Mouse (Mus musculus) midbrain, embryonic 11.5 days (tissue): ENCODE results near the gene Gm20696. TPM values are rescaled to one million over a fixed set of nuclear protein-coding genes. Genes with fewer than 3 reads are reported as not detected.

Experiments used
- ATAC-seq: fragments of 200-750 bp; cut with Nextera tagmentation; 2 replicates; pipeline ENCODE4 v1.8.0; 2017; ENCODE audit warnings: moderate TSS enrichment, moderate library complexity; ENCODE audit not compliant: low FRiP score
- DNase-seq: peaks from one replicate; pipeline ENCODE4 v3.0.0; 2015; ENCODE audit warnings: low spot score; ENCODE audit errors: missing footprints
- H3K27ac ChIP-seq: fragments of 300-500 bp; sonication (generic); 2 replicates; pipeline ENCODE4 v1.5.1; 2014; ENCODE audit warnings: low read depth, low read length
- H3K27me3 ChIP-seq: fragments of 300-500 bp; sonication (generic); 2 replicates; pipeline ENCODE4 v1.6.1; 2014; ENCODE audit warnings: mild to moderate bottlenecking, low read length, moderate library complexity, mixed read lengths; ENCODE audit not compliant: control insufficient read depth, insufficient read depth
- H3K36me3 ChIP-seq: fragments of 300-500 bp; sonication (generic); 2 replicates; pipeline ENCODE4 v1.6.1; 2014; ENCODE audit warnings: mild to moderate bottlenecking, low read length, moderate library complexity, mixed read lengths; ENCODE audit not compliant: control insufficient read depth, insufficient read depth
- H3K4me1 ChIP-seq: fragments of 300-500 bp; sonication (generic); 2 replicates; pipeline ENCODE4 v1.6.1; 2014; ENCODE audit warnings: low read length; ENCODE audit not compliant: control insufficient read depth, insufficient read depth
- H3K4me2 ChIP-seq: fragments of 300-500 bp; sonication (generic); 2 replicates; pipeline ENCODE4 v1.6.1; 2014; ENCODE audit warnings: mild to moderate bottlenecking, moderate library complexity
- H3K4me3 ChIP-seq: fragments of 300-500 bp; sonication (generic); 2 replicates; pipeline ENCODE4 v1.5.1; 2014; ENCODE audit warnings: low read depth, low read length
- H3K9ac ChIP-seq: fragments of 300-500 bp; sonication (generic); 2 replicates; pipeline ENCODE4 v1.6.1; 2014; ENCODE audit warnings: low read length
- H3K9me3 ChIP-seq: fragments of 300-500 bp; sonication (generic); 2 replicates; pipeline ENCODE4 v1.6.1; 2016; ENCODE audit warnings: low read length; ENCODE audit not compliant: control insufficient read depth
- WGBS: fragments of 180-500 bp; shearing (Covaris S2); extraction: QIAGEN DNeasy Blood & Tissue Kit; methylation state at CpG from one replicate; pipeline ENCODE4 v1.1.7; 2014; 5-methylcytosine and 5-hydroxymethylcytosine counted together
- polyA plus RNA-seq: library from polyadenylated mRNA; unstranded; fragments of >200 nt; fragmentation: Nextera tagmentation; extraction: Ambion mirVana; gene quantifications from 2 replicates; pipeline ENCODE4 v1.2.1, GENCODE M21; 2014

Gm20696 gene
- polyA plus RNA-seq, 1 experiment from 2014 or later: 3.4 TPM

DNA sequence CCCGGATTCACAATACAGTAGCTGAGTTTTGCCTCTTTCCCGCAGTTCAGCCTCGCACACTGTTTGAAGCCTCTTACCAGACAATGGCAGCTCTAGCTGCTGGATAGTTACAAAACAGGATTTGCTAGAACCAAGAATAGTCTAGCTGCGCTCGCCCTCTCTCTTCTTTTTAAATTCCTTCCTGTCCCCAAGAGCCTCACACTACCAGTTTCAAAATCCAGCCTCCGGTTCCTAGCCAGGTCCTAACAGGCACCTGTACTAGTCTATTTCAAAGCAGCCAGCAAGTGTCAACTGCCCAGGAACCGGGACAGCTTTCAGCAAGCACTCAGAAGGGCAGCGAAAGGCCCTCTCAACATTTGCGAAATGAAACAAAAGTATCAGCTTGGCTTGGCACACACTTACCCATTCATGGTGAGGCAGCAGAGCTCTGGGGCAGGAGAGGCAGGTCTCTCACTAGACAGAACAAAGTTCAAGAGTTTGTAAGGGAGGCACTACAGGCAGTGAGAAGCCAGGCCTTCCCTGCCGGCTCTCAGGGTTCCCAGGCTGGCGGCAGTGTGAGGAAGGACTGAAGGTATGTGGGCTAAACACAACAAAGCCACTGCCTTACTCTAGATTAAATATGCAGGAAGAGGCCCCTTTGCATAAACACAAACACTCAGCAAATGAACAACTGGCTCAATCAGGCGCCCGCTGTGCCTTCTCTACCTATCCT is 400.5 kb downstream of the Gm20696 start:
- H3K27ac ChIP-seq: peak overlapping the region; percentile 45
- no peaks in the 10 kb centered on the region for H3K9me3 ChIP-seq
- WGBS: 10% methylated on average over 13 of the region's 13 CpGs
- H3K36me3 ChIP-seq: no peaks in the 10 kb centered on the region
- no peaks in the 10 kb centered on the region for H3K27me3 ChIP-seq
- H3K9ac ChIP-seq: 0 out of 2 replicates have a peak overlapping the region, but pooled peaks have one; percentile 26
- no peak overlapping the region for H3K4me3 ChIP-seq
- peaks cover 38% of the 10 kb centered on the region for H3K4me1 ChIP-seq
- peak overlapping the region; percentile 11; the same call in 1 of the 2 replicates for H3K4me2 ChIP-seq
- ATAC-seq (peak; percentile 29; the same call in 1 of the 2 replicates), DNase-seq (peak; percentile 94)

DNA sequence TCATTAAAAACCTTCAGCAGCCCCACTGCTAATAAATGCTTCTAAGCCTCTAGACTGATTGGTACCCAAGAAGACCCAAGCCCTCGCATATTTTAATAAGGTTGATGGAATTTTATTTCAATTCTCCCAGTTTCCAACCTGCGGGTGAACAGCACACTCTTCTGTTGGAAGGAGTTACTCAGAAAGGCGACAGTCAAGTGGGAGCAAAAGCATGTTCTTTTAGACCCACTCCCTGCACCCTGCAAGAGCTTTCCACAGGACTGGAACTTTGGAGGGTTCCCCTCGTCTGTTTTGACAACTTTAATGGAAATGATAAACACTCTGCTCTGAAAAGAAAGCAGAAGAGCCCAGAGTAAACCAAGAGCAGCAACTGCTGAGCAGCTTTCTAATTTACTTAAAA is 401.4 kb downstream of the Gm20696 start:
- Histone ChIP-seq H3K36me3 (no peaks in the 10 kb centered on the region), H3K27me3 (no peaks in the 10 kb centered on the region), H3K9me3 (no peaks in the 10 kb centered on the region), H3K4me1 (peaks cover 41% of the 10 kb centered on the region), H3K9ac (no peak overlapping the region), H3K4me2 (no peak overlapping the region), H3K27ac (no peak overlapping the region), H3K4me3 (no peak overlapping the region)
- ATAC-seq: no peak
- WGBS: 16% methylated on average over 4 of the region's 4 CpGs
- DNase-seq: peak; percentile 89

GRCm38 (mm10) chr6:99264192-99265093 is 402.2 kb downstream of the Gm20696 start:
- Histone ChIP-seq H3K9me3 (no peaks in the 10 kb centered on the region), H3K36me3 (no peaks in the 10 kb centered on the region), H3K27ac (no peak overlapping the region), H3K4me2 (no peak overlapping the region), H3K4me1 (peaks cover 41% of the 10 kb centered on the region), H3K27me3 (no peaks in the 10 kb centered on the region), H3K9ac (no peak overlapping the region), H3K4me3 (no peak overlapping the region)
- peak; percentile 90 for DNase-seq
- no peak for ATAC-seq
- WGBS: 29% methylated on average over 13 of the region's 13 CpGs

DNA sequence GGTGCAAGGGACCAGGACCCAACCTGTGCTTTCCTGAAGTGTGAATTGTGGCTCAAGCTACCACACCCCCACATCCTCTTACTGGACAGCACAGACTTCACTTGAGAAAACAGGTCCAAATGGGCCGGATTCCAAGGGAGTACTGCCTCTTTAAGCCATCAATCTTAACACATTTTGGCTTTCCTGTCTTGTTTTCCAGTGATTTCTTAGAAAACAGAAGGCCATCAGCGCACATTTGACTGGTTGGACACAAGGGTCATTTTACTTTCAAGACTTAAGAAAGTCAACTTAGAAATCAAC is 402.8 kb downstream of the Gm20696 start:
- no peak overlapping the region for H3K4me3 ChIP-seq
- no peaks in the 10 kb centered on the region for H3K27me3 ChIP-seq
- DNase-seq (no peak), ATAC-seq (no peak)
- H3K4me1 ChIP-seq: peaks cover 41% of the 10 kb centered on the region
- H3K27ac ChIP-seq: no peak overlapping the region
- H3K9me3 ChIP-seq: no peaks in the 10 kb centered on the region
- WGBS: 52% methylated on average over 2 of the region's 2 CpGs
- H3K4me2 ChIP-seq: no peak overlapping the region
- no peaks in the 10 kb centered on the region for H3K36me3 ChIP-seq
- no peak overlapping the region for H3K9ac ChIP-seq

DNA sequence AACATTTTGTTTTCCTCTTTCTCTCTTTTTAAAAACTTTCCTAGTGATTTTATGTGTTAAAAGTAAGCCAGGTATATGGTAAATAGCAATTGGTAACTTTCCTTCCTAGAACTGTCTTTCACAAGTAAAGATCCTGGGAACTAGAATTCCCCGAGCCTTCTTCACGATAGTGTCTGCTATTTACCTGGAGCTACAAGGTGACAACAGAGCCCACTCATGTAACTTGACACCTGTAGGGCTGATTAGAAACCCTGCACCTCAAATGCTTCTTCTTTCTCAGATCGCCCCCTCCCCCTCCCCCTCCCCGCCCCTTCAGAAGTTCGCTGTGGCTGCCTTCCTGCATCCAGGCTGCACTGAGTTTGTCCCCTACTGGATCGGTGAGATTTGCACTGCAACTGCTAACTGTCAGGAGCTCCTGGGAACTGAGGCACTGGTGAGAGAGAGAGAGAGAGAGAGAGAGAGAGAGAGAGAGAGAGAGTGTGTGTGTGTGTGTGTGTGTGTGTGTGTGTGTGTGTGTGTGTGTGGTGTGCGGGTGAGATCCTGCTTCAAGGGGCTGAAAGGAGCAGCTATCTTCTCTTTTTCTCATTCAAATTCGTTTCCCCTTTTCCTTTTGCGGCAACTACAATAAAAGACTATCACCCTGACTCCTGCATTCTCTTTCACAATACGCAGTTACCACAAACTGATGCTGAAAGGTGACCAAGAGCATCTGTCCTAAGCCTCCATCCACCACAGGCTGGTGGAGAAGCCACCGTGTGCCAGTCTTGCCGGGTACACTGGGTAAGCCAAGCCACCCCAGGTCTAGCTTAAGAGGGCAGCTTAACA is 403.3 kb downstream of the Gm20696 start:
- peak; percentile 12; the same call in 1 of the 2 replicates for ATAC-seq
- Histone ChIP-seq H3K4me2 (no peak overlapping the region), H3K4me3 (no peak overlapping the region), H3K27me3 (no peaks in the 10 kb centered on the region), H3K9me3 (no peaks in the 10 kb centered on the region), H3K9ac (no peak overlapping the region), H3K36me3 (no peaks in the 10 kb centered on the region), H3K27ac (no peak overlapping the region), H3K4me1 (peaks cover 41% of the 10 kb centered on the region)
- WGBS: 12% methylated on average over 12 of the region's 12 CpGs
- no peak for DNase-seq

DNA sequence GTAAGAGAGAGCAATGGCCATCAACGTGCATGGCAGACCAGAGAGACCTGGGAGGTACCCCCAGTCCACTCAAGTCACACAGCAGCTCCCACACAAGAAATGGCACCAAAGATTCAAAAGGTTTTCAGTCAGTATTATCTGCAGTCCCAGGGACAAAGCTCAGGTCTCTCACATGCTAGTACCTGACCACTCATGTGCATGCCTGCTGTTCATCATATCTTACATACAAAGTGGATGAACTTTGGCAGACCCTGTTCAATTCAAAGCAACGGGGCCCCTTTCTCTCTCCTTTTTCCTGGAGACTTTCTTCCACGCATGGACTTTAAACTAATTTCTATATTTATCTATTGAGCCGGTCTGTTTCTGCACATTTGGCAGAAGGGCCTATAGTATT is 404.9 kb downstream of the Gm20696 start:
- Histone ChIP-seq H3K9me3 (no peaks in the 10 kb centered on the region), H3K27ac (no peak overlapping the region), H3K27me3 (no peaks in the 10 kb centered on the region), H3K4me1 (peaks cover 41% of the 10 kb centered on the region), H3K9ac (no peak overlapping the region), H3K36me3 (no peaks in the 10 kb centered on the region), H3K4me2 (no peak overlapping the region), H3K4me3 (no peak overlapping the region)
- ATAC-seq: no peak
- no peak for DNase-seq
- 67% methylated on average over 4 of the region's 4 CpGs for WGBS

- H3K9ac ChIP-seq: no peak overlapping the region
- no peak for ATAC-seq
- no peaks in the 10 kb centered on the region for H3K9me3 ChIP-seq
- H3K36me3 ChIP-seq: no peaks in the 10 kb centered on the region
- H3K27me3 ChIP-seq: no peaks in the 10 kb centered on the region
- no peak overlapping the region for H3K4me2 ChIP-seq
- WGBS: 42% methylated on average over 11 of the region's 11 CpGs
- no peak overlapping the region for H3K27ac ChIP-seq
- H3K4me3 ChIP-seq: no peak overlapping the region
- DNase-seq: no peak
- peaks cover 35% of the 10 kb centered on the region for H3K4me1 ChIP-seq
Observed at GRCm38 (mm10) chr6:99260941-99261736, 405.5 kb downstream of the Gm20696 start.

GRCm38 (mm10) chr6:99258346-99258745 is 408.3 kb downstream of the Gm20696 start:
- DNase-seq (no peak), ATAC-seq (no peak)
- no peak overlapping the region for H3K4me2 ChIP-seq
- H3K4me3 ChIP-seq: no peak overlapping the region
- no peaks in the 10 kb centered on the region for H3K27me3 ChIP-seq
- H3K9ac ChIP-seq: no peak overlapping the region
- no peak overlapping the region for H3K27ac ChIP-seq
- H3K4me1 ChIP-seq: peaks cover 13% of the 10 kb centered on the region
- H3K9me3 ChIP-seq: no peaks in the 10 kb centered on the region
- H3K36me3 ChIP-seq: no peaks in the 10 kb centered on the region
- WGBS: 76% methylated on average over 5 of the region's 5 CpGs
